Mouse (Mus musculus) v-Abl transformed pro-B cells (cell line): ENCODE results near the gene Cttnbp2.

ENCODE experiments used
- in situ Hi-C, 2 experiments: fragments of 400-800 bp; cut with MboI; formaldehyde crosslinking; loops; one replicate each; pipeline ENCODE4 v1.15.1; 2025; ENCODE audit not compliant: unreplicated experiment in 2 of 2

Gene Cttnbp2

GRCm38 (mm10) chr6:18474541-18474940 lies 40.1 kb downstream of the Cttnbp2 start:
- in situ Hi-C loops = no loop called here

GRCm38 (mm10) chr6:18469206-18469605 lies 45.4 kb downstream of the Cttnbp2 start:
- in situ Hi-C loops = no loop called here

DNA sequence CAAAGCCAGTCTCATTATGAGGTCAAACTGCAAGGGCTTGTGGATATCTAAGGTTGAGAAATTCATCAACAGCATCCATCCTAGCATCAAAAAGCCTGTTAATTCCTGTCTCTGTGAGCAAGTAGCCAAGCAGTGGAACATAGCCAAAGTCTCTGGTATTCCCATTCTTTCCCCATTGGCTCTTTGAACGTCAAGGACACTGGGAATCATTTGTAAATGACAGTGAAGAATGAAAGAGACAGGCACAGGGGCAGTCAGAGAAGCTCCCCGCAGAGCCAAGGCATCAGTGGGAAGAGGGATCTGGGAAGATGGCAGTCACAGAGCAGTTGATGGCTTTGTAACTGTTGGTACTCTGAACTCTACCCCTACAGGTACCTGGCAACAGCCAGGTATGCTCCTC lies 46.9 kb downstream of the Cttnbp2 start:
- in situ Hi-C loops = no loop called here

GRCm38 (mm10) chr6:18466227-18466626 lies 48.4 kb downstream of the Cttnbp2 start:
- in situ Hi-C loops = no loop called here

DNA sequence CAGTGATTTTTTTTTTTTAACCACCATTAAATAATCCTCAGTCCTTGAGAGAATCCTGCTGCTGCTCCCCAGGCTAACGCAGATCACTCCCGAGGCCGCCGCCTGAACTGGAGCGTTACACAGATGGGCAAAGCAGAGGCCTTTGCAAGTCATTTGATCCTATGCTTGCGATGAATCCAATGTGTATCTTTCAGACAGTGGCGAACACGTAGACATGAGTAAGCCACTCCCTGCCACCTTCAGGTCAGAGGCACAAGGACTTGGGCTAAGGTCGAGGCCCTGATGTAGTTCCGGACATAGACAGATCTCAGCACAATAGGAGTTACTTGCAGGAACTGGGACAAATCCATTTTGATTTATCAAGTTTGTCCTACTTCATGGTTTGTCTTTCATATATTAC lies 49.0 kb downstream of the Cttnbp2 start:
- in situ Hi-C loops = no loop called here

DNA sequence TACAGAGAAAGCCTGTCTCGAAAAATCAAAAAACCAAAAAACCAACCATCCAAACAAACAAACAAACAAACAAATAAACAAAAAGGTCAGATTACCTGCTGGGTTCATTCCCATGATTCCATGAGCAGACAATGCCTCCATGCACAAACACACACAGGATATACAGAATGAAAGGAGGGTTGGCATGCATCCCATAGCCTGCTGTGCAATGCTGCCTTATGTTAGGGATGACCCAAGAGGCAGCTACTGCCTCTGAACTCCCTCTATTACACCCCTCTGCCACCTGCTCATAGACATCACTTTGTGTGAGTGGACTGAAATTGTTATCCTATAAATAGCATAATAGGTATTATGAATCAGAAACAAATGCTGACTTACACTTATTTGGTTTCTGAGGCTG lies 55.0 kb downstream of the Cttnbp2 start:
- in situ Hi-C loops = no loop called here

DNA sequence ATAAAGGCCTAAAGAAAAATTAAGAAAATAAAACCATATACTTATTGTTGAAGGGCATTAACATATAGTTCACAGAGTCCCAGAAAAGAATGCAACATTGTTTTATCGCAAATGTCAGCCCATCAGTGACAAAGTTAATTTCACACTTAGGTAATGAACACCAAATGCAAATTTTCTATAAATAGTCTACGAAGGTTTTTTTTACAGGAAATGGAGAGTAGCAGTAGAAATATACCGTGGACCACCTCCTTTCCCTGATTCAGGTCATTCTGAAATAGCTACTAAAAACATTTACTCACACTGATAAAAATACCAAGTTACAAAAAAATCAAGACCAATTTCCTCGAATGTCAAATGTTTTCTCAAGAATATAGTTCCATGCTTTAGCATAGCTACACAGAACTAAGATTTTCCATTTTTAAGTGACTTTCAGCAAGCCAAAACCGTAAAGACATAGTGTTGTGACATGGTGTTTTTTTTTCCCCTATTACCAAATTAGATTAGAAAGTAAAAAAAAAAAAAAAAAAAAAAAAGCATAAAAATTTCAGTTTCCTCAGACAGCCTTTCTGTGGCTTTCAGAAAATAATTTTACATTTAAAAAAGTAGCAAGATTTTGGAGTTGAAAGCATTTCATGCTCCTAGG lies 64.0 kb downstream of the Cttnbp2 start:
- in situ Hi-C loops = no loop called here

DNA sequence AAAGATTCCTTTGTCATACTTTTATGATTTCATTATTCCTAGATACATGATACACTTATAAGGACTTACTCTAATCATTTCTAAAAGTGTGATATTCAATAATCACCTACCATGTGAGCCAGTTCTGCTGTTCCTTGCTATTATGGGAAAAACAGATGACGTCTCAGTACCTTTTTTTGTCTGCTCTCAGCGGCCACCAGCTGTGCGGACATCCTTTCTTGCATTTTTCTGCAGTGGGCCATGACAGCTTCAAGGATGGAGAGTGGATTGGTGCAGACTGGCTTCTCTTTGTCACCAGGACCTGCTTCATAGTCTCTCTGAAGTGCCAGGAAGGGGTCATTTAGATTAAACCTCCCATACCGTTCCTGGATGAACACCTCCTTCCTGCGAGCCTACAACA lies 66.6 kb downstream of the Cttnbp2 start:
- in situ Hi-C loops = no loop called here

- in situ Hi-C loops = no loop called here
These were observed 67.7 kb downstream of the Cttnbp2 start for GRCm38 (mm10) chr6:18446917-18447316.

GRCm38 (mm10) chr6:18446359-18446758 lies 68.3 kb downstream of the Cttnbp2 start:
- in situ Hi-C loops = no loop called here

DNA sequence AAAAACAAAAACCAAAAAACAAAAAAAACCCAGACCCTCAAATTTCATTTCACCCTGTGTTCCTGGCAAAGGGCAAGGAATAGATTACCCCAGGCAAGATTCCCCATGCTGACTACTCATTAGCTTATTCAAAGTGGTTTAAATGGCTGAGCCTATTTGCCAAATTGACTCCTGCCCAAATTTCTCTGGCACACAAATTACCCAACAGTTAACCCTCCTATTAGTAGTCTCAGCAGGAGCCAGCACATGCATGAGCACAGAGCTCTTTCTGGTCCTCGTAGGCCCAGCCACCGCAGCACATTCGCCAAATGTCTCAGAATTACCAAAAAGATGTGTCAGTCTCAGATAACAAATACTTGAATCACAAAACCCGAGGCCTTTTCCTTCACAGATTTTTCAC lies 68.9 kb downstream of the Cttnbp2 start:
- in situ Hi-C loops = no loop called here

DNA sequence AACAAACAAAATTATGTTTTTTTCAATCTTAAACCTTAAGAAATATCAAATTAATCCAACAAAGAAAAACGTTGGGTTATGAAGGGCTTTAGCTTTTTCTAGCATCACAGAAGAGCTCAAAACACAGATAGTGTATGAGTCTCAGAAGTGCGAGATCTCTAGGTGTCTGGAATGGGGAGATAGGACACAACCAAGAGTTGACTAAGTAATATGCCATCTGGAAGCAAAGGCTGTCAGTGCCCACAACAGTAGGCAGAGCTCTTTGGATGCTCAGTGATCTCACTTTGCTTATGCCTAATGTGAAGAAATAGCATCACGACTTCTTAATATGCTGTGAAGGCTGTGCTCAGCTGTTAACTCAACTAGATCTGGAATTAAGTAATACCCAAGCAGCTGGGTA lies 72.3 kb downstream of the Cttnbp2 start:
- in situ Hi-C loops = no loop called here

DNA sequence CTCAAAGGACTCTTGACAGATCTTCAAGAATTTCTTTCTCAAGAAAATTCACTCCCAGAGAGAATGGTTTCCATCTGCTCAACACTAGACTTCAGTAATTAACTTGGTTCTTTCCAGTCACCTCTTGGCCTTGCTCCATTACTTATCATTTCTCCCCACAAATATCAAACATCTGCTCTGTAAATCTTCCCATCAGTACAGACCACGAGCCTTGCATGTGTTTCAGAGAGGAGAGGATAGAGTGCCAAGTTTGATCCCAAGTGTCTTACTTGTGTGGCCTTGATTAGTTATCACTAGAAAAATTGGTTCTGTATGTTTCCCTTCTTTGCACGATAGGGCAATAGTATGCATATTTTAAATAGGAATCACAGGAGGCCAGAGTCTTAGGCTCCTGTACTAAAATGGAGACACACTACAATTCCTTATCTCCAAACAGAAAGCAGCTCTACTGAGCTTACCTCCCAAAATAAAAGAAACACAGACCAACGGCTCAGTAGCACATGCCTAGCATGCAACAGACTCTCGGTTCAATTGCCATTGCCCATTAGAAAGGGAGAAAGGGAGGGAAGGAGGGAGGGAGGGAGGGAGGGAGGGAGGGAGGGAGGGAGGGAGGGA lies 73.6 kb downstream of the Cttnbp2 start:
- in situ Hi-C loops = no loop called here

DNA sequence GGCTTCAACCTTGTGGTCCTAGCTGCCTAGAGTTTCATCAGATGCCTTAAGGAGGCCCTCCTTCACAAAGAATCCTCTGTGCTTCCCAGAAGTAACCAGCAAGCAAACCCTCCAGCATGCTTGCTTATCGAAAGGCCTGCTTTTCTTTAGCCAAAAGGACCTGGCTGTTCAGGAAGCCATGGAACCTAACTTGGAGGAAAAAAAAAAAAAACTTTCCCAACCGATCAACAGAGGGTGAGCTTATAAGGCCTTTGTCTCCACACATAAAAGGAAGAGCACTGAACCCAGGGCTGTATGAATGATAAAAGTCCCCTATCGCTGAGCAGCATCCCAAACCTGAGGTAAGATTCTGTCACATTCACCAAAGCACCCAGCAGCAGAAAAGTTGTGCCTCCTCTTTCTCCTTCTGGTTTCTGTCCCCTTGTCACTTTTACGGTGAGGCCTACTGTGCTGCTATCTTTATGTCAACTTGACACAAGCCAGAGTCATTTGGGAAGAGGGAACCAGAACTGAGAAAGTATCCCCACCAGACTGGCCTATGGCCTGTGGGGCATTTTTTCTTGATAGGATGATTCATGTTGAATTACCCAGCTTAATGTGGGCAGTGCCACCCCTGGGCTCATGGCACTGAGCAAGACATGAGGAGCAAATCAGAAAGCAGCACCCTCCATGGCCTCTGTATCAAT lies 78.4 kb downstream of the Cttnbp2 start:
- in situ Hi-C loops = no loop called here

GRCm38 (mm10) chr6:18434828-18435531 lies 79.7 kb downstream of the Cttnbp2 start:
- in situ Hi-C loops = no loop called here

DNA sequence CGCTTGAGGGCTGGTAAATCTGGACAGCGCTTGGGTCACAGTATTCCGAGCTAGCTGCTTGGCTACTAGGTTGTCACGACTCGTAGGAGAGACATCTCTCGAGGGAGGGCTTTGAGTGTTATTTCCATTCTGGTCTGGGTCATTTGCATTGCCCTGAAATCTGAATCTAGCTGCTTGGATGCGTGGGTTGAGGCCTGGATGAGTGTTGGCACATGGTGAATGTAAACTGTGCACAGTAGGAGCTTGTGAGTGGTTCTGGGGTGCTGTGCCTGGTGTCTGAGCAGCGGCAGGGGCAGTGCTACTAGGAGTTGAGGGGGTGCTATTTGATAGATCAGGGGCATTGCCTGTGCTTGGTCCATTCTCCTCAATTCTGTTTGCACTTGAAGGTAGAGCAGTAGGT lies 80.3 kb downstream of the Cttnbp2 start:
- in situ Hi-C loops = no loop called here

DNA sequence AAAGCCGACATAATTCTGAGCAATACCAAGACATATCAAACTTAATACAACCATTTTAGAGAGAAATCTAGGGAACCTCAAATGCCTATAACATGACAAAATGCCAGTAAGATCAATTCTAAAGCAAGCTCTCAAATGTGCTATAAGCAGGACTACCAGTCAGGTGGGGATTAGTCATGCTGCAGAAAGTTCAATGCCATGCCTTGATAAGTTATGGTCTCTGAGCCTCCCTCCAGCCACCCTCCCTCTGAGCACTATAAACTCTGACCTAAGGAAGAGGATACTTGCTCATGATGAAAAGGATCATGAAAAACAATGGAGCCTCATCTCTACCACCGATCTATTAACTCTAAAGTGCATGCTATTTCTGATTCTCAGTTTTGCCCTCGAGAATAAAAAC lies 82.3 kb downstream of the Cttnbp2 start:
- in situ Hi-C loops = no loop called here

- in situ Hi-C loops = no loop called here
These were observed 82.8 kb downstream of the Cttnbp2 start for GRCm38 (mm10) chr6:18431891-18432290.

GRCm38 (mm10) chr6:18430062-18430461 lies 84.6 kb downstream of the Cttnbp2 start:
- in situ Hi-C loops = no loop called here

GRCm38 (mm10) chr6:18424822-18425221 lies 89.8 kb downstream of the Cttnbp2 start:
- in situ Hi-C loops = no loop called here

DNA sequence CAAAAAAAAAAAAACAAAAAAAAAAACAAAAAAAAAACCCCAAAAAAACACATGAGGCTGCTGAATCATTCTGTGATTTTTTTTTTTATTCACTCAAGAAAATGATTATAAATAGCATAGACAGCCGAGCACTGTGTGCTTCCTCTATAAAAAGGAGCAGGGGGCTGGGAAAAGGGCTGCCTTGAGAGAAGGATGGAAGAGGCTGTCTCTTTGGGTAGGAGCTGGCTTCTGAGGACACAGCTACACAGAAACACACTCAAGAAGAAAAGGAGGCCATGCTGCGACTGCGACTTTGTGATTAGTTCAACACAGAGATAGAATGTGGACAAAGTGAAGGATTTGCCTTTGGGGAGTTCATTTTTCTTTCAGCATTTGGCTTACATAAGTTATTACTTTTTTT lies 90.3 kb downstream of the Cttnbp2 start:
- in situ Hi-C loops = no loop called here

DNA sequence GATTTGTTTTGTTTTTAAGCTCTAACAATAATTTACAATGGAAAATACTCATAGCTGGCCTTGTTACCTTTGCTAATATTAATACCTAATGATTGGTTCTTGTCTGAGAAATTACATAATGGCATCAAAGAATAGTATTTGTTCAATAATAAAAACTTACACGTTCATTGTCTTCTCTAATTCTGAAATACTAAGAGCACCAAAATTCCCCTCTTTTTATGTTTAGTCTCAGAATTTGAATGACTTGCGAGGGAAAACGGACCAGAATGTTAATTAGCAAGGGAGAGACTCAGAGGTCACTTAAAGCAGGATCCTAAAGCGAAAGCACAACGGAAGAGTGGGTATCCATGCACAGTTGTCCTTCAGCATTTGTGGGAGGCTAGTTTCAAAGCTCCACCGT lies 91.5 kb downstream of the Cttnbp2 start:
- in situ Hi-C loops = no loop called here
